Mouse (Mus musculus): Measurements from ENCODE around the gene Nppa.
"Not testable (repeated sequence)": the region's sequence is repeated elsewhere in the genome, so short reads cannot be mapped to it uniquely, and the experiment has no call there.

The Nppa gene

DNA sequence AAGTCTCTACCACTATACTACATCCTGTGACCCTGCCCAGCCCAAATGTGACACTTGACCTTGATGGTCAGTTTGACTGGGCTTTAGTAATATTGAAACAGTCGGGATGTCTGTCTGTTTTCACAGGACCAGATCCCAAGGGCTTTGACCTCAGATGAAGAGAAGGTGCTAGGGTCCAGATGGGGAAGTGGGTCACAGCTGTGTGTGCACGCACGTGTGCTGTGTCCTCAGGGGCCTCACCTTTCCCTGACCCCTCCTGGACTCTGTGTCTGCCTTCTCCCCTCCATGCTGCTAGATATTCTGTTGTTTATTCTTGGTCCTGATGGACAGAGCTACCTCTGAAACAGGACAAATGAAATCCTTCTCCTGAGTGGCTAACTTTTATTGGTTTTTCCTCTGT, 10.8 kb downstream of the Nppa start:
- DNase-seq (ENCODE audit: low read depth, low spot score) = no peak

DNA sequence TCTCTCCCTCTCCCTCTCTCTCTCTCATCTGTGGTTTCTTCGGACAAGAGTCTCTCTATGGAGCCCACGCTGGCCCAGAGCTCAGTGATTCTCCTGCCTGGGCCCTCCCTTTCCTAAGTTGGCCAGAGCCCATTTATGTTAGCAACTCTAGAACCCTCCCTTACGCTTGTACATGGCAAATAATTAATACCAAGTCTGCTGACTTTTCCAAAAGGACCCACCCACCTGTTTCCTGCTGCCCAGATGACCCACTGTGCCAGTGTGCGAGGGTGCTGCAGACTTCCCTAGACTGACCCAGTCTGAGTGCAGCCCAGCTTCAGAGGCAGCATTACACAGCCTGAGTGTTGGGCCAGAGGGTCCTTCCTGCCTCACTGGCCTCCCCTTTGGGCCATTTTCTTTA, 11.7 kb downstream of the Nppa start:
- DNase-seq (ENCODE audit: low read depth, low spot score) = no peak

DNA sequence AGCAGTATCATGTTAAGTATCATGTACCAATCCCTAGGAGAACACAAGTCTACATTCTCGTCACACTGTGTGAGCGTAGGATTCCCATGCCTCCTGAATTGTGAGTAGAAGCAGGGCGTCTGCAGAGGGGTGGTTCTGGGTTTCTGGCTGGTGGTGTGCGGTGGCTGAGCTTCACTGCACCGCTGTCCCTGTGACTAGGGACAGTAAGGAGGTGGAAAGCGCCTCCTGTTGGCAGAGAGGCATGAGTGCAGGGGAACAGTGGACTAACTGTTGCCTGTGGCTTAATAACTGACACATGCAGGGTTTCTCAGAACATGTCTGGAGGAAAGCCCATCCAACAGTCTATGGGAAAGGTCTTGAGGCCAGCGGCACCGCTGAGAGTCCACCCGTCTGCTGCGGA, 14.9 kb downstream of the Nppa start:
- DNase-seq (ENCODE audit: low read depth, low spot score) = no peak

DNA sequence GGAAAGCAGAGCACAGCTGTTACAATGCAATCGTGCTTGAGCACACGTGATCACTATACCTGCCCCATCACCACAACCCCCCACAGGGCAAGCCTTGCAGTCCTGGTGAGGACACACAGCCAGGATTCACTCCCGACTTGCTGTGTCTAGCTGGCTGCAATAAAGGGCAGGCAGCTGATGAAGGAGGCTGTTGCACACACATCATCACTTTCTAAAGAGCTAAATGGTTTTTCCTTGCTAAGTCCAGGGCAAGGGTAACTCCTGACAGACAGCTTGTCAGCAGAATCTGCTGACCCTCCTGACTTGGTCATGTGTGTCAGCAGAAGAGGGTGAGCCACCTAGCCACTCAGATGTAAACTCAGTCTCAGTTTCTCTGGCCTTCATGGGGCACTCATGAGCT, 16.5 kb downstream of the Nppa start:
- no peak for DNase-seq (ENCODE audit: low read depth, low spot score)

DNA sequence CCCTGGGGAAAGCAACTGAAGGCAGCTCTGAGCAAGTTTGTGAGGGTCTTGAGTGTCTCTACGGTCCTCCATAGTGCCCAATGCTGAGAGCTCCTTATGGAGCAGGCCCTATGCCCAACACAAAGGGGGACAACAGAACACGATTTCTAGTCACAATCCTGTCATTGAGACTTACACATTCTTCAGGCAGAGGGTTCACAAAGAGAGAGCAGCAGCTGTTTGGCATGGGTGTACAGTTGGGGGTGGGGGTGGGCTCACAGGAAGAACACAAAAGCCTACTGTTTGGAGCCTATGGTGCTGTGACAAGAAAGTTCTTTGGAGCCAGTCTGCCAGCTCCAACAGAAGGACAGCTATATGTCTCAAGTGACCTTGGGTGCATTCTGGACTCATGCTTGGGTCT, 17.9 kb downstream of the Nppa start:
- DNase-seq (ENCODE audit: low read depth, low spot score) = no peak

DNA sequence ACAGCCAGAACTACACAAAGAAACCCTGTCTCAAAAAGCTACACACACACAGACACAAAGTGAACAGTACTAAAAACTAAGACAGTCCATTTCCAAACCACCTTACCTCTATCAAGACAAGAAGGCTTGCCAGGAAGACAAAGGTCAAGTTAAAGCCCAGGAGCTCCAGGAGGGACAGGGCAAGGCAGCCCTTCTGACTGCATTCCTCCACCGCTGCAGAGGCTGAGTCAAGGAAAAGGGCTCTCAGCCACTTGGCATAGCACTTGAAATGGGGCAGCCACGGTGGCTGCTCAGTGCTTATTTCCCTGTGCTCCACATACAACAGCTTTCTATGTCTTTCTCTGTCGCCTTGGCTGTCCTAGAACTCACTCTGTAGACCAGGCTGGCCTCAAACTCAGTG, 23.5 kb downstream of the Nppa start:
- DNase-seq (ENCODE audit: low read depth, low spot score) = no peak

DNA sequence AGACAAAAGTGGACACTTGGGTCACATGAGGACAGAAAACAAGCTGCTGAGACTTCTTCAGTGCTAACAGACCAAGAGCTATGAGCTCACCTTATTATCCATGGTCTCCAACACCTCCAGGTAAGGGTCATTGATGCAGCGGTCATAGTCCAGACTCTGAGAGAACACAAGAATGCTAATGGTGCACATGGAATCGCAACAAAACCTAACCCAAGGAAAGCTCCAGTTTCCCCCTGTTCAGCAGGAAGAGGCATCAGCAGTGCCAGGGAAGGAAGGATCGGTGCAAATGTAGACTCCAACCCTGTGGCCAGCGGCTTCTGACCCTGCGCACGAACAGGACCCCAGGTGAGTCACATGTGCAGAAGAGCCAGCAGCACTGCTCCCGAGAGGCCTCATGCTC, 28.8 kb downstream of the Nppa start:
- no peak for DNase-seq (ENCODE audit: low read depth, low spot score)

DNA sequence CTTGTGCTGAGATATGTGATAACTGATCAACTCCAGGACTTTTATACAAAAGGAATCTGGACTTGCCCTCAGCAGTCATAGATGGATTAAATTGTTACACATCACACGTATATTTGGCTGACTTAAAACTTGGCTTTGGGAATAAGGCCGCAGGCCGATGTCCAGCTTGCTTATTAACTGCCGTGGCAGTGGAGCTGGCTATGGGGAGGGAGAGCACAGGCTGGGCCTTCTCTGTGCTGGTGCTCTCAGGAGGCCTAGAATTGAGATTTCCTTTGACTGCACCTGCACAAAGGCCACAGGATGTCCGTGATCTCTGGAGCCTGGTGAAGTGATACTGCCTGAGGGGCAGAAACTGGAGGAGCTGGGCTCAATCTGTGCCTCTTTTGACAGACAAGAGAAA, 30.0 kb downstream of the Nppa start:
- DNase-seq (ENCODE audit: low read depth, low spot score) = no peak

DNA sequence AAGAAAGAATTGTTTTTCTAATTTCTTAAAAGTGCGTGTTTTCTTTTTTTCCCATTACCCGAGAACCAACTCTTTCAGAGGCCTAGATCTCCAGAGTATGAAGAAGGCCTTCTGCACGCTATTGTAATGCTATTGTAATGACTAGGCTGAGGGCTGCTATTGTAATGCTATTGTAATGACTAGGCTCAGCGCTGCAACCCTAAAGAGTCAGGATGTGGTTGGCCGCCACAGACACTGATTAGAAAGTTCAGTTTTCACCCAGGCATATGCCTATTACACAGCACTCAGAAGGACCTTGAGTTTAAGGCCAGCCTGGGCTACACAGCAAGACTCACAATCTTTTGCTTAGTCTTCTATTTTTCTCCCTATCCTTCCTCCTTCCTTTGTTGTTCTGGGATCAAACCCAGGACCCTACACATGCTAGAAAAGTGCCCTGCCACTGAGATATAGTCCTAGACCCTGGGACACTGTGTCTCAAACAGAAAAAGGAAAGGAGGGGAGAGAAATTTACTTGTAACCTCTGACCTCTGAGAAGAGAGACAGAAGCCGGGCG, 33.4 kb downstream of the Nppa start:
- DNase-seq (ENCODE audit: low read depth, low spot score) = no peak

DNA sequence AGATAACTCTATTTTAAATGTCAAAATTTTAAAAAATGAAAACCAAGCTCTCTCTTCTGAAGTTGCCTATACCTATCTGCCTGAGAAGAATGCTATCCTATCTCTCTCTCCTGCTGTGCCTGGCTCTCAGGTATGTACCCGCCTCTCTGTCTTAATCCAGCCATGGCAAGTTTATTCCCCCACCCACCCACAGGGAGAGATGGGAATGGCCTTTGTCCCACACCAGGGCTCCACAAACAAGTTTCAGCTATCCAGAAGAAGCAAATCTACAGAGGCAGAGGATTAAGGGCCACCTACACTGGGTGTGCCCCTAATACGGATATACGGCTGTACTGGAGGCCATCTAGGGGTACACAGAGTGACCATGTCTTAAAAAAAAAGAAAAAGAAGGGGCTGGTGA, 34.9 kb downstream of the Nppa start:
- no peak for DNase-seq (ENCODE audit: low read depth, low spot score)

DNA sequence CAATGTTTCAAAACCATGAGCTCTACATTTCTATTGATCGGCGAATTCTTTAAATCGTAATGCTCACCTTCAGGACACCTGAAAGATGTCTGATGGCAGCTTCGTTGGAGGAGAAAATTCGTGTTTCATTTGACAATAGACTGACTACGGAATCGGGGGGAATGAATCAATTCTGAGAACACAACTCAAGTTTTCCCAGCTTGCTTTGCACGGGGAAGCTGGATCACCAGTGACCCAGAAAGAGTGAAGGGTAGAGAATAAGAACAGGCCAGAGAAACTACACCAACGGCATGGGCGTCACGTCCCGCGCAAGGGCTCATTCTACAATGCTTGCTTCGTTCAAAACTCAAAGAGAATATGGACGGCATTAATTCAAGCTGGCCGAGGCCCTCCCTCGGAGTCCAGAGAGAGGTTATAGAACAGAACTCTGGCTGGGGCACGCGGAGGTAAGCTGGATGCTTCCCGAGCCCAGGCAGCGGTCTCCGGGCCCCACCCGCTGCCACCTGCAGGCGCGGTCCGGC, 37.6 kb downstream of the Nppa start:
- DNase-seq (ENCODE audit: low read depth, low spot score) = no peak

DNA sequence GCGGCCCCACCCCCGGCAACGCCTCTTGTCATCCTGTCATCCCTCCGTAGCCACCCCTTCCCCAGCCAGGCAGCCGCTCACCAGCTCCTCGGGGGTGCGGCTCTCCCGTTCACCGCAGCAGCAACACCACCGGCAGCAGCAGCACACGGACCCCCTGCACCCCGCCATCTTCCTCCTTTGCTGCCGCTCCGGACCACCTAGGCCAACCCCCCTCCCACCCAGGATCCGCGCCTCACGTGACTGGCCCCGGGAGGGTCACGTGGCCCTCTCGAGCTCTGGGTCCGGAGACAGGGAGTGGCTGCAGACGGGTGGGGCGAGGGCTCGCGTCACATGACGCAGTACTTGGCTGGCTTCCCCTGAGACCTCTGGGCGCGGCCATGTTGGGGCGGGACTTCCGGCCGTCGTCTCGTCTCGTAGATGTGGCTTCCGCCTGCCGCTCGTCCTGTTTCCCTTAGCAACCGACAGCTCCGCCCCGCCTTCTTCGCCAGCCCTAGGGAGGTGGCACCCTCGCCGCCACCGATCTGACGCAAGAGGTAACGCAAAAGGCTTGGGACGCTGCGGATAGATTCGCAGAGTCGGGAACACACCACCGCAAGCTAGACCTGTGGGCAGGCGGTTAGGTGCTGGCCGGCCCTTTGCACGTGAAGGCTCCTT, 38.2 kb downstream of the Nppa start, which contains the start of the genes Clcn6 and Mthfr:
TSS of gene Clcn6 (minus strand) at position 222 of the 654 bp plus-strand sequence.
TSS of gene Mthfr (plus strand) at position 478 of the 654 bp plus-strand sequence.
- peak; percentile 99 for DNase-seq (ENCODE audit: low read depth, low spot score)

DNA sequence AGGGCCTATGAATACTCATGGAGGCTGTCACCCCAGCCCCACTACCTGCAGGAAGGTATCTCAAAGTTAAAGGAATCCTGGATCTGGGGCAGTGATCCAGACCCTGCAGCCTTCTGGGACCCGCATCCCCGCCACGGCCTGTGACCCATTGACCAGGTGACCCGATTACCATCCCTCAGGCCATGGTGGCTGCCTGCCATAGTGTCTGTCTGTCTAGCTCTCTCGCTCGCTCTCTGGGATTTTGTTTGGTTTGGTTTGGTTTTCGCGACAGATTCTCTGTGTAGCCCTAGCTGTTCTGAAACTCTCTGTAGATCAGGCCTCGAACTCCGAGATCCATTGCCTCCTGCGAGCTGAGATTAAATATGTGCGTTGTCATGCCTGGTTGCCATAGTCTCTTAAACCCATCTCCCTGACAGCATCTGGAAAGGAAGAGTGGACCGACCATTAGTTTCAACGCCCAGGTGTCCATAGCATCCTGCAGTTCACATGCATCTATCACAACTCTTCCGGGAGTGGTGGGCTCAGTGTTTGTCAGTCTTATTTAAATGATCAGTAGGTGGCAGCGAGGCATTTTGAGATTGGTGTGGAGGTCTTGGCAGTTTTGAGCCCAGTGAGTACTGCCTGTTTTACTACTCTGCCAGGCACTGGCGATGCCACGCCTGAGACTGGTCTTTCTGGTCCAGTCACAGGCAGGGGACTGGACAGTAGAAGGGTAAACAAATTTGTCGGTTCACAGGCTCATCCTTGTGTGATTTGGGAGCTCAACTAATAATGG, 38.9 kb downstream of the Nppa start:
- no peak for DNase-seq (ENCODE audit: low read depth, low spot score)

DNA sequence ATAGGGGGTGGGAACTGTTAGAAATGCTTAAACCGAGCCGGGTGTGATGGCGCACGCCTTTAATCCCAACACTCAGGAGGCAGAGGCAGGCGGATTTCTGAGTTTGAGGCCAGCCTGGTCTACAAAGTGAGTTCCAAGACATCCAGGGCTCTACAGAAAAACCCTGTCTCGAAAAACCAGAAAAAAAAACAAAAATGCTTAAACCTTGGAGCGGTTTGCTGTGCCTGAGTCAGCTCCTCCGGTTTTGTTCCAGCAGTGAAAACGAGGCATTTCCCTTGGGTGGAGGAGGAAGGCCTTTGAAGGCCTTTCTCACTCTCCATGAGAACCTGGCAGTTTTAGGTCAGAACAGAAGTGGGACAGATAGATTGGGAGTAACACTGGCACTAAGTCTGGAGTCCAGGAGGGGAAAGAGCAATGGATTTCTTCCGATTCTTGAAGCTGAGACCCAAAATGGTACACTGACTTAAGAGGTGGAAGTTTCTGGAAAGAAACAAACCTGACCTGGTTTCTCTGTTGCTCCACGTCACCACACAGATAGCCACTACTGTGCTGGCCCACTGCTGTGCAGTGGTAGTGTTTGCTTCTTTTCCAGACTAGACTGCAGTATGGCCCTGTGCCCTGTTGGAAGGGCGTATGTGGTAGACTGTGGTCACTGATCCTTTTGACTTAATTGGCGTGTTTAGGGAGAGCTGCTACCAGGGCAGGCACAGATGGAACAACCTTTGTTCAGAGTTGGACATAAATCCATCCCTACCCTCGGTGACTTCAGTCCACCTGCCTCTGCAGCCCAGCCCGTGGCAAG, 39.7 kb downstream of the Nppa start:
- no peak for DNase-seq (ENCODE audit: low read depth, low spot score)

DNA sequence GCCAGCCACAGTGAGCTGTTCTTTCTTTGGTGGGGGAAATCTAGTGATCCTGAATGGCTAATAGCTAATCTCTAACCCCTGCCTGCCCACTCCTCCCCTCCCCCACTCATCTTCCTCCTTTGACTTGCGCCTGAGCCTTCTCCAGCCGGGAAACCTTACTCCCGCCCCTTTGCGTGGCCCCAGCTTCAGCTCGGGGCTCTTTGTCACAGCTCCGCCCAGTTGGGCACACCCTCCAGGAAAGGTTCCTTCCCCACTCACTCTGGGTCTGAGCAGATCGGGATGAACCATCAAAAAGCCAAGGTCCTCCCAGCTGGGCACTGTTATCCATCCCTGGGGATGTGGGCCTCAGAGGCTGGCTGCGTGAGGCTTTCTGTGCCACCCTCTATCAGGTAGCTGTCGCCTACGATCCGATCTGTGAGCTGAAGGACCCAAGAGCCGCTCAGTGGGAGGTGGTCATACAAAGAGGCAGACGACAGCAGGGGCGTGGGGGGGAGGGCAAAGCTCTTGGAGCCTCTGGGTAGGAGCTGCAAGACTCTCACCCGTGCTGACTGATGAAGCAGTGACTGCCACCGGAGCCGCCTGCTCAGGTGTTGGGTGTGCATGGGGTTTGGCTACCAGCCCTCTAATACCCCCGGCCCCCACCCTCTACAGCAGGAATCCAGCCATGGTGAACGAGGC, 40.5 kb downstream of the Nppa start:
- DNase-seq (ENCODE audit: low read depth, low spot score) = peak; percentile 58

DNA sequence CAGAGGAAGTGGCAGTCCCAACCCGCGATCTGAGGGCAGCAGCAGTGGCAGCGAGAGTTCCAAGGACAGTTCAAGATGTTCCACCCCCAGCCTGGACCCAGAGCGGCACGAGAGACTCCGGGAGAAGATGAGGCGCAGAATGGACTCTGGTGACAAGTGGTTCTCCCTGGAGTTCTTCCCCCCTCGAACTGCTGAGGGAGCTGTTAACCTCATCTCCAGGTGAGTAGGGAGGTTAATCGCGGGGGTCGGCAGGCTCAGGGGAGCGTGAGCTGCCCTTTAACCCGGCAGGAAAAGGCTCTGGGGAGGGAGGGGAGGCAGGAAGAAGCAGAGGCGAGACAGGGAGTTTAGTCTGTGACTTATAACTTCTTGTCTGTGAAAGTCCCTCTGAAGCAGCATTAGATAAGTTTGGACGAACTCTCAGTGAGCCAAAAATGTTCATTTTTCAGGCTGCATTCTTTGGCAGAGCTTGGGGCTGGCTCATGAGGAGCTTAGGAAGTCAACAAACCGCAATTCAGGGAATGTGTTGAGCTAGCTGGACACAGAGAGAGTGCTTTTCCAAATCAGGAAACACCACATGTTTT, 41.2 kb downstream of the Nppa start:
- no peak for DNase-seq (ENCODE audit: low read depth, low spot score)

DNA sequence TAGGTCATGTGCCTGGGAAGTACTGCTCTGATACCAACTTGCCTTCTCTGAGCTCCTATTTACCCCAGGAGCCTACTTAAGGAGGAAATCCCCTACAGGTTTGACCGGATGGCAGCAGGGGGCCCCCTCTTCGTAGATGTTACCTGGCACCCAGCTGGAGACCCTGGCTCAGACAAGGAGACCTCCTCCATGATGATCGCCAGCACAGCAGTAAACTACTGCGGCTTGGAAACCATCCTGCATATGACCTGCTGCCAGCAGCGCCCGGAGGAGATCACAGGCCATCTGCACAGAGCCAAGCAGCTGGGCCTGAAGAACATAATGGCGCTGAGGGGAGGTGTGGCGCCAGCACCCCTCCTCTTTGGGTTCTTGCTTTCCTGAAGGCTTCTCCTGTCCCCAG, 42.8 kb downstream of the Nppa start:
- DNase-seq (ENCODE audit: low read depth, low spot score) = not testable (repeated sequence)

DNA sequence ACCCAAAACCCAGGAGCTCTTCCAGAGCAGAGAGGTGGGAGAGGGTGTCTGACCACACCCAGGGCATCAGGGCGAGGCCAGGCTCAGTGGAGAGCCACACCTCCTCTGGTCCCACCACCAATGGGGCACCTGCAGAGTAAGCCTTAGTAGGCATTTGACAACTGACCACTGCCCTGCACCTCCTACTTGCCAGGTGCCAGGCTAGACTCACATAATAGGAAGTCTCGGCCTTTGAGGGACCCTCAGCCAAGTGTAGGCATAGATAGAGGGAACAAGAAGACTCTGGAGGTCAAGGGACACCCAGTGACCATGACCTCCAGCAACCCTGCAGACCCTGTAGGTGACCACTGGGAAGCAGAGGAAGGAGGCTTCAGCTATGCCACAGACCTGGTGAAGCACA, 43.6 kb downstream of the Nppa start:
- DNase-seq (ENCODE audit: low read depth, low spot score) = no peak

DNA sequence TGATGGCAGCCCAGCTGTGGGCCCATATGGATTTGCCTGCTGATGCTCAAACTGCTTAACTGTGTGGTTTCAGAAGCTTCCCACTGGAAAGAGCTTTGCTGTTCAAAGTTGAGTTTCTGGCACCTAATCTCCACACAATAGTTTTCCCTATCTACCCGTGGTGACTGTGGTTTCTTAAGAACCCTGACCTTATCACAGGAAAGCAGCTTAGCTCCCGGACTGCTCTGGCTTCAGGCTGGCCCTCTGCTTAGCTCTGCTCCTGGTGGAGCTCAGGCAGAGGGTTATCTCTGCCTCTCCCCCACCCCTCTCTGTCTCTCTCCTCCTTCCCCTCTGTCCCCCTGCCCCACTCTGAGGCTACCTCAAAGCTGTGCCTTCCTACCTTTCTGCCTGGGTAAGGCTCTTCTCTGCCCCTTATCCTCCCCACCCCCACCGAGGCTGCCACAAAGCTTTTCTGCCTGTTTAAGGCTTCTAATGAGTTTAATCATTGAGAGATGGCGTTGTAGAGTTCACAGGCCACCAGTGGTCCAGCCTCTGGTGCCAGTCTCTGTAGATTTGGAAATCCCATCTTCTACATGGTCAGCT, 46.0 kb downstream of the Nppa start:
- DNase-seq (ENCODE audit: low read depth, low spot score) = no peak

DNA sequence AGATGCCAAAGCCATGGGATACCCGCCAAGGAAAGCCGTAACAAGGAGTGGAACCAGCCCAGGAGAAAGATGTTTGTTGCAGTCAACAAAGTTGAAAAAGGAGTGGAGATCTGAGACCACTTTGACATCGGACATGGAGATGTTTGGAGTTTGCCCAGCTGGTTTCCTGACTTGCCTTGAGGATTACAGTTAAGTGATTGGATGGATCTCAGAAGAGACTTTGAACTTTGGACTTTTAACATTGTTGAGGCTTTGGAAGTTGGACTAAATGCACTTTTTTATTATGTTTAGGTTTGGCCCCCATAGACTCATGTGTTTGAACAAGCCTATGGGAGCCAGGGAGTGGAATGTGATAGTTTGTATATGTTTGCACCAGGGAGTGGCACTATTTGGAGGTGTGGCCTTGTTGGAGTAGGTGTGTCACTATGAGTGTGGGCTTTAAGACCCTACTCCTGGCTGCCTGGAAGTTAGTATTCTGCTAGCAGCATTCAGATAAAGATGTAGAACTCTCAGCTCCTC, 49.9 kb downstream of the Nppa start:
- not testable (repeated sequence) for DNase-seq (ENCODE audit: low read depth, low spot score)

All from embryo, embryonic 11.5 days (tissue).